Mouse (Mus musculus): Measurements from ENCODE around the gene Cpvl. TPM values are rescaled to one million over a fixed set of nuclear protein-coding genes. Genes with fewer than 3 reads are reported as not detected.

Gene Cpvl
- polyA plus RNA-seq, 1 experiment from 2014 or later: not detected

- Histone ChIP-seq H3K9ac (ENCODE audit: low read length) (no peak overlapping the region), H3K27ac (ENCODE audit: low read depth, low read length) (no peak overlapping the region), H3K4me1 (ENCODE audit: control insufficient read depth, insufficient read depth, low read length) (peaks cover 5% of the 10 kb centered on the region; the same call in 1 of the 2 replicates), H3K9me3 (replicated peaks; ENCODE audit: control insufficient read depth, low read length) (no peaks in the 10 kb centered on the region), H3K27me3 (replicated peaks; ENCODE audit: control insufficient read depth, insufficient read depth, low read length) (no peaks in the 10 kb centered on the region), H3K36me3 (ENCODE audit: control insufficient read depth, insufficient read depth, low read length) (no peaks in the 10 kb centered on the region), H3K4me2 (ENCODE audit: low read length) (no peak overlapping the region), H3K4me3 (ENCODE audit: low read depth, low read length) (no peak overlapping the region)
- DNase-seq (ENCODE audit: low spot score) (peak; percentile 71), ATAC-seq (peak; percentile 62; the same call in 1 of the 2 replicates)
- 69% methylated on average over 12 of the region's 12 CpGs for WGBS
Observed at GRCm38 (mm10) chr6:53854971-53855856, 123.3 kb downstream of the Cpvl start.

- DNase-seq (ENCODE audit: low spot score): no peak
- H3K9me3 ChIP-seq (replicated peaks; ENCODE audit: control insufficient read depth, low read length): no peaks in the 10 kb centered on the region
- WGBS: 84% methylated on average over 2 of the region's 2 CpGs
- H3K36me3 ChIP-seq (ENCODE audit: control insufficient read depth, insufficient read depth, low read length): no peaks in the 10 kb centered on the region
- H3K27me3 ChIP-seq (replicated peaks; ENCODE audit: control insufficient read depth, insufficient read depth, low read length): no peaks in the 10 kb centered on the region
- no peak overlapping the region for H3K4me2 ChIP-seq (ENCODE audit: low read length)
- H3K4me3 ChIP-seq (ENCODE audit: low read depth, low read length): no peak overlapping the region
- ATAC-seq: no peak
- H3K27ac ChIP-seq (ENCODE audit: low read depth, low read length): no peak overlapping the region
- H3K4me1 ChIP-seq (ENCODE audit: control insufficient read depth, insufficient read depth, low read length): peaks cover 5% of the 10 kb centered on the region; the same call in 1 of the 2 replicates
- no peak overlapping the region for H3K9ac ChIP-seq (ENCODE audit: low read length)
Observed at GRCm38 (mm10) chr6:53854226-53854625, 124.2 kb downstream of the Cpvl start.

- H3K9me3 ChIP-seq (replicated peaks; ENCODE audit: control insufficient read depth, low read length): no peaks in the 10 kb centered on the region
- H3K4me2 ChIP-seq (ENCODE audit: low read length): no peak overlapping the region
- H3K36me3 ChIP-seq (ENCODE audit: control insufficient read depth, insufficient read depth, low read length): no peaks in the 10 kb centered on the region
- H3K27ac ChIP-seq (ENCODE audit: low read depth, low read length): no peak overlapping the region
- peaks cover 5% of the 10 kb centered on the region; the same call in 1 of the 2 replicates for H3K4me1 ChIP-seq (ENCODE audit: control insufficient read depth, insufficient read depth, low read length)
- WGBS: 92% methylated on average over 3 of the region's 3 CpGs
- no peak overlapping the region for H3K4me3 ChIP-seq (ENCODE audit: low read depth, low read length)
- DNase-seq (ENCODE audit: low spot score): no peak
- H3K27me3 ChIP-seq (replicated peaks; ENCODE audit: control insufficient read depth, insufficient read depth, low read length): no peaks in the 10 kb centered on the region
- no peak for ATAC-seq
- H3K9ac ChIP-seq (ENCODE audit: low read length): no peak overlapping the region
Observed at GRCm38 (mm10) chr6:53853546-53853945, 124.9 kb downstream of the Cpvl start.

GRCm38 (mm10) chr6:53844626-53845025, 133.8 kb downstream of the Cpvl start:
- Histone ChIP-seq H3K27ac (ENCODE audit: low read depth, low read length) (no peak overlapping the region), H3K9me3 (replicated peaks; ENCODE audit: control insufficient read depth, low read length) (no peaks in the 10 kb centered on the region), H3K9ac (ENCODE audit: low read length) (no peak overlapping the region), H3K4me3 (ENCODE audit: low read depth, low read length) (no peak overlapping the region), H3K4me2 (ENCODE audit: low read length) (no peak overlapping the region), H3K36me3 (ENCODE audit: control insufficient read depth, insufficient read depth, low read length) (no peaks in the 10 kb centered on the region), H3K27me3 (replicated peaks; ENCODE audit: control insufficient read depth, insufficient read depth, low read length) (no peaks in the 10 kb centered on the region), H3K4me1 (ENCODE audit: control insufficient read depth, insufficient read depth, low read length) (no peaks in the 10 kb centered on the region)
- ATAC-seq (no peak), DNase-seq (ENCODE audit: low spot score) (no peak)
- 97% methylated on average over 17 of the region's 17 CpGs for WGBS

GRCm38 (mm10) chr6:53825213-53825612, 153.3 kb downstream of the Cpvl start:
- Histone ChIP-seq H3K27ac (ENCODE audit: low read depth, low read length) (no peak overlapping the region), H3K27me3 (replicated peaks; ENCODE audit: control insufficient read depth, insufficient read depth, low read length) (peaks cover 16% of the 10 kb centered on the region; the same call in 1 of the 2 replicates), H3K36me3 (ENCODE audit: control insufficient read depth, insufficient read depth, low read length) (no peaks in the 10 kb centered on the region), H3K4me3 (ENCODE audit: low read depth, low read length) (no peak overlapping the region), H3K9me3 (replicated peaks; ENCODE audit: control insufficient read depth, low read length) (no peaks in the 10 kb centered on the region), H3K9ac (ENCODE audit: low read length) (no peak overlapping the region), H3K4me2 (ENCODE audit: low read length) (no peak overlapping the region), H3K4me1 (ENCODE audit: control insufficient read depth, insufficient read depth, low read length) (peaks cover 4% of the 10 kb centered on the region)
- ATAC-seq (no peak), DNase-seq (ENCODE audit: low spot score) (no peak)
- WGBS: 69% methylated on average over 4 of the region's 4 CpGs

Other genes starting within 250 kb of the Cpvl start
- 3.9 and 5.1 TPM in 2 replicates for gene Tril, start 157.8 kb downstream of the Cpvl start, polyA plus RNA-seq (2014; fragmentation: Nextera tagmentation; extraction: Ambion mirVana)
- gene Chn2, start 60.9 kb upstream of the Cpvl start, polyA plus RNA-seq (2014; fragmentation: Nextera tagmentation; extraction: Ambion mirVana): 43.6 and 45.9 TPM in 2 replicates

Measured in forebrain, embryonic 14.5 days (tissue).